Comparison of ENCODE assay signal across 9 mouse cellular contexts in genomic region chrX:11493526-11494245, GRCm38 (mm10).
DNase-seq lines count a peak whose midpoint lies in the region; ATAC-seq lines count a peak whose summit lies in the region.
"Had no signal": no experiment of that assay in that cellular context is flagged by ENCODE, and none has a peak within 500 bp of the region (broad histone marks: within the 10 kb centered on the region; RNA-seq: fewer than 3 reads in every experiment).

No protein-coding gene starts in this region.

- no peaks in the 10 kb centered on the region for H3K9me3 ChIP-seq in heart, embryonic 12.5 days (replicated peaks)
- no peaks in the 10 kb centered on the region for H3K9me3 ChIP-seq in limb, embryonic 15.5 days
- H3K9me3 ChIP-seq in stomach, embryonic 15.5 days = no peaks in the 10 kb centered on the region

- no peaks in the 10 kb centered on the region for H3K36me3 ChIP-seq in heart, embryonic 12.5 days
- no peaks in the 10 kb centered on the region for H3K36me3 ChIP-seq in limb, embryonic 15.5 days
- H3K36me3 ChIP-seq in stomach, embryonic 15.5 days = no peaks in the 10 kb centered on the region

- peaks cover 18% of the 10 kb centered on the region for H3K4me1 ChIP-seq in heart, embryonic 12.5 days (replicated peaks)
- peaks cover 16% of the 10 kb centered on the region for H3K4me1 ChIP-seq in limb, embryonic 15.5 days
- H3K4me1 ChIP-seq in stomach, embryonic 15.5 days = no peaks in the 10 kb centered on the region

- peaks cover 8% of the 10 kb centered on the region; the same call in 1 of the 2 replicates for H3K27me3 ChIP-seq in heart, embryonic 12.5 days (replicated peaks)
- peaks cover 20% of the 10 kb centered on the region for H3K27me3 ChIP-seq in limb, embryonic 15.5 days
- no peaks in the 10 kb centered on the region; the same call in 1 of the 2 replicates for H3K27me3 ChIP-seq in stomach, embryonic 15.5 days (replicated peaks)

- DNase-seq in adrenal gland, postnatal 14 days = peak; percentile 24
- DNase-seq in adrenal gland, adult 18-20 months (ENCODE audit: low spot score in 2 of 2) = no peak
- DNase-seq in Muller cell, postnatal 12 days (ENCODE audit: inconsistent ontology term) = peak; percentile 55
- DNase-seq in ovary, postnatal 36 days (ENCODE audit: low spot score) = no peak
- DNase-seq in kidney, postnatal 25 days = no peak

- peak overlapping the region; percentile 41; the same call in 1 of the 2 replicates for H3K9ac ChIP-seq in heart, embryonic 12.5 days
- H3K9ac ChIP-seq in limb, embryonic 15.5 days = no peak overlapping the region
- H3K9ac ChIP-seq in stomach, embryonic 15.5 days = no peak overlapping the region
- H3K9ac ChIP-seq: liver, embryonic 14.5 days had no signal

- peak; percentile 48 for ATAC-seq in heart, embryonic 12.5 days (ENCODE audit: insufficient number of reproducible peaks, low FRiP score)
- ATAC-seq in limb, embryonic 15.5 days (ENCODE audit: insufficient number of reproducible peaks, low FRiP score, low TSS enrichment, low read depth) = no peak
- peak; percentile 27; the same call in 1 of the 2 replicates for ATAC-seq in stomach, embryonic 15.5 days (ENCODE audit: insufficient read depth, low FRiP score, low read depth)

- 50% methylated on average over 18 of the region's 19 CpGs for WGBS in heart, embryonic 12.5 days
- 35% methylated on average over 18 of the region's 19 CpGs for WGBS in limb, embryonic 15.5 days
- WGBS in stomach, embryonic 15.5 days = 22% methylated on average over 19 of the region's 19 CpGs

- H3K4me3 ChIP-seq in heart, embryonic 12.5 days = peak overlapping the region; percentile 21; the same call in 1 of the 2 replicates
- peak overlapping the region; percentile 20 for H3K4me3 ChIP-seq in limb, embryonic 15.5 days
- peak overlapping the region; percentile 20; the same call in 1 of the 2 replicates for H3K4me3 ChIP-seq in stomach, embryonic 15.5 days (replicated peaks)

- peak overlapping the region; percentile 82 for H3K27ac ChIP-seq in heart, embryonic 12.5 days (ENCODE audit: poor library complexity, severe bottlenecking)
- 0 out of 2 replicates have a peak overlapping the region, but pooled peaks have one; percentile 33 for H3K27ac ChIP-seq in limb, embryonic 15.5 days
- H3K27ac ChIP-seq in stomach, embryonic 15.5 days = peak overlapping the region; percentile 65
- H3K27ac ChIP-seq: liver, embryonic 14.5 days had no signal

- peak overlapping the region; percentile 64 for H3K4me2 ChIP-seq in heart, embryonic 12.5 days
- peak overlapping the region; percentile 45 for H3K4me2 ChIP-seq in limb, embryonic 15.5 days
- peak overlapping the region; percentile 52 for H3K4me2 ChIP-seq in stomach, embryonic 15.5 days

Comparison
In these comparisons a context has a peak if more than half of its experiments do, and no peak if none do; other contexts are left out.
1. DNase-seq: peak in adrenal gland, postnatal 14 days (single experiment) and Muller cell, postnatal 12 days (single experiment); none in adrenal gland, adult 18-20 months (0 of 2), ovary, postnatal 36 days (single experiment) and kidney, postnatal 25 days (0 of 2).
2. Peak in every context shown above with its lines, with median percentiles within 50 percentile points of each other: H3K27ac ChIP-seq, H3K4me2 ChIP-seq and H3K4me3 ChIP-seq.